Mouse (Mus musculus): Measurements from ENCODE around the gene Clec12a. TPM values are rescaled to one million over a fixed set of nuclear protein-coding genes. Genes with fewer than 3 reads are reported as not detected.

Gene Clec12a
- polyA plus RNA-seq, 1 experiment, result not detected

GRCm38 (mm10) chr6:129359515-129359914, 17.0 kb downstream of the Clec12a start:
- no peaks in the 10 kb centered on the region for H3K4me1 ChIP-seq (ENCODE audit: control insufficient read depth, insufficient read depth, low read length)
- H3K4me3 ChIP-seq (ENCODE audit: insufficient read depth, low read depth, low read length), result no peak overlapping the region
- WGBS, result 66% methylated on average over 2 of the region's 2 CpGs
- TF ChIP-seq CTCF (IDR thresholded peaks at IDR 0.05; ENCODE audit: insufficient read depth, low read depth, low read length) (no peak), POLR2A (IDR thresholded peaks at IDR 0.05; ENCODE audit: insufficient read depth, low read depth, low read length) (no peak)
- no peak overlapping the region for H3K27ac ChIP-seq (ENCODE audit: insufficient read depth, low read depth, low read length)

GRCm38 (mm10) chr6:129363942-129364341, 21.5 kb downstream of the Clec12a start:
- Histone ChIP-seq H3K4me3 (ENCODE audit: insufficient read depth, low read depth, low read length) (no peak overlapping the region), H3K27ac (ENCODE audit: insufficient read depth, low read depth, low read length) (no peak overlapping the region), H3K4me1 (ENCODE audit: control insufficient read depth, insufficient read depth, low read length) (no peaks in the 10 kb centered on the region)
- WGBS, result 20% methylated on average over 1 of the region's 1 CpGs
- TF ChIP-seq POLR2A (IDR thresholded peaks at IDR 0.05; ENCODE audit: insufficient read depth, low read depth, low read length) (no peak), CTCF (IDR thresholded peaks at IDR 0.05; ENCODE audit: insufficient read depth, low read depth, low read length) (no peak)

GRCm38 (mm10) chr6:129365959-129366359, 23.5 kb downstream of the Clec12a start:
- WGBS, result 4% methylated on average over 6 of the region's 6 CpGs
- TF ChIP-seq CTCF (IDR thresholded peaks at IDR 0.05; ENCODE audit: insufficient read depth, low read depth, low read length), result no peak
- no peak for TF ChIP-seq POLR2A (IDR thresholded peaks at IDR 0.05; ENCODE audit: insufficient read depth, low read depth, low read length)
- Histone ChIP-seq H3K4me1 (ENCODE audit: control insufficient read depth, insufficient read depth, low read length) (no peaks in the 10 kb centered on the region; the same call in 1 of the 2 replicates), H3K27ac (ENCODE audit: insufficient read depth, low read depth, low read length) (no peak overlapping the region), H3K4me3 (ENCODE audit: insufficient read depth, low read depth, low read length) (no peak overlapping the region)

GRCm38 (mm10) chr6:129369374-129370132, 27.1 kb downstream of the Clec12a start:
- 75% methylated on average over 7 of the region's 7 CpGs for WGBS
- Histone ChIP-seq H3K4me1 (ENCODE audit: control insufficient read depth, insufficient read depth, low read length) (peaks cover 2% of the 10 kb centered on the region; the same call in 1 of the 2 replicates), H3K4me3 (ENCODE audit: insufficient read depth, low read depth, low read length) (no peak overlapping the region), H3K27ac (ENCODE audit: insufficient read depth, low read depth, low read length) (no peak overlapping the region)
- TF ChIP-seq POLR2A (IDR thresholded peaks at IDR 0.05; ENCODE audit: insufficient read depth, low read depth, low read length) (no peak), CTCF (IDR thresholded peaks at IDR 0.05; ENCODE audit: insufficient read depth, low read depth, low read length) (no peak)

GRCm38 (mm10) chr6:129374937-129375471, 32.5 kb downstream of the Clec12a start:
- Histone ChIP-seq H3K4me3 (ENCODE audit: insufficient read depth, low read depth, low read length) (no peak overlapping the region), H3K4me1 (ENCODE audit: control insufficient read depth, insufficient read depth, low read length) (peaks cover 2% of the 10 kb centered on the region; the same call in 1 of the 2 replicates), H3K27ac (ENCODE audit: insufficient read depth, low read depth, low read length) (no peak overlapping the region)
- 87% methylated on average over 2 of the region's 2 CpGs for WGBS
- TF ChIP-seq CTCF (IDR thresholded peaks at IDR 0.05; ENCODE audit: insufficient read depth, low read depth, low read length) (no peak), POLR2A (IDR thresholded peaks at IDR 0.05; ENCODE audit: insufficient read depth, low read depth, low read length) (no peak)

GRCm38 (mm10) chr6:129380454-129380853, 38.0 kb downstream of the Clec12a start:
- H3K27ac ChIP-seq (ENCODE audit: insufficient read depth, low read depth, low read length), result no peak overlapping the region
- no peak for TF ChIP-seq CTCF (IDR thresholded peaks at IDR 0.05; ENCODE audit: insufficient read depth, low read depth, low read length)
- no peak for TF ChIP-seq POLR2A (IDR thresholded peaks at IDR 0.05; ENCODE audit: insufficient read depth, low read depth, low read length)
- H3K4me3 ChIP-seq (ENCODE audit: insufficient read depth, low read depth, low read length), result no peak overlapping the region
- no peaks in the 10 kb centered on the region for H3K4me1 ChIP-seq (ENCODE audit: control insufficient read depth, insufficient read depth, low read length)
- 56% methylated on average over 4 of the region's 4 CpGs for WGBS

GRCm38 (mm10) chr6:129381736-129382135, 39.2 kb downstream of the Clec12a start:
- Histone ChIP-seq H3K4me3 (ENCODE audit: insufficient read depth, low read depth, low read length) (no peak overlapping the region), H3K4me1 (ENCODE audit: control insufficient read depth, insufficient read depth, low read length) (no peaks in the 10 kb centered on the region), H3K27ac (ENCODE audit: insufficient read depth, low read depth, low read length) (no peak overlapping the region)
- 88% methylated on average over 1 of the region's 1 CpGs for WGBS
- TF ChIP-seq POLR2A (IDR thresholded peaks at IDR 0.05; ENCODE audit: insufficient read depth, low read depth, low read length) (no peak), CTCF (IDR thresholded peaks at IDR 0.05; ENCODE audit: insufficient read depth, low read depth, low read length) (no peak)

- 75% methylated on average over 3 of the region's 3 CpGs for WGBS
- TF ChIP-seq POLR2A (IDR thresholded peaks at IDR 0.05; ENCODE audit: insufficient read depth, low read depth, low read length), result no peak
- TF ChIP-seq CTCF (IDR thresholded peaks at IDR 0.05; ENCODE audit: insufficient read depth, low read depth, low read length), result no peak
- H3K4me3 ChIP-seq (ENCODE audit: insufficient read depth, low read depth, low read length), result no peak overlapping the region
- no peak overlapping the region for H3K27ac ChIP-seq (ENCODE audit: insufficient read depth, low read depth, low read length)
- H3K4me1 ChIP-seq (ENCODE audit: control insufficient read depth, insufficient read depth, low read length), result no peaks in the 10 kb centered on the region
Observed at GRCm38 (mm10) chr6:129383466-129383865, 41.0 kb downstream of the Clec12a start.

- H3K4me3 ChIP-seq (ENCODE audit: insufficient read depth, low read depth, low read length), result no peak overlapping the region
- no peak for TF ChIP-seq POLR2A (IDR thresholded peaks at IDR 0.05; ENCODE audit: insufficient read depth, low read depth, low read length)
- no peak overlapping the region for H3K27ac ChIP-seq (ENCODE audit: insufficient read depth, low read depth, low read length)
- H3K4me1 ChIP-seq (ENCODE audit: control insufficient read depth, insufficient read depth, low read length), result no peaks in the 10 kb centered on the region
- WGBS, result 65% methylated on average over 4 of the region's 4 CpGs
Observed at GRCm38 (mm10) chr6:129385000-129385399, 42.5 kb downstream of the Clec12a start.
